Mouse (Mus musculus) G1E-ER4 (cell line): ENCODE measurements around the gene Prkci. TPM values are rescaled to one million over a fixed set of nuclear protein-coding genes. Genes with fewer than 3 reads are reported as not detected.

Experiments used
- GATA1 ChIP-seq: IDR thresholded peaks from one replicate; pipeline ENCODE4 v1.8.0; 2012; ENCODE audit warnings: low read length, inconsistent platforms
- polyA plus RNA-seq: library from polyadenylated mRNA; stranded (reverse); fragments of >175 nt; gene quantifications from 2 replicates; pipeline ENCODE4 v1.2.3, GENCODE M21; 2012

The Prkci gene
- polyA plus RNA-seq = 4.3 and 5.7 TPM in 2 replicates

DNA sequence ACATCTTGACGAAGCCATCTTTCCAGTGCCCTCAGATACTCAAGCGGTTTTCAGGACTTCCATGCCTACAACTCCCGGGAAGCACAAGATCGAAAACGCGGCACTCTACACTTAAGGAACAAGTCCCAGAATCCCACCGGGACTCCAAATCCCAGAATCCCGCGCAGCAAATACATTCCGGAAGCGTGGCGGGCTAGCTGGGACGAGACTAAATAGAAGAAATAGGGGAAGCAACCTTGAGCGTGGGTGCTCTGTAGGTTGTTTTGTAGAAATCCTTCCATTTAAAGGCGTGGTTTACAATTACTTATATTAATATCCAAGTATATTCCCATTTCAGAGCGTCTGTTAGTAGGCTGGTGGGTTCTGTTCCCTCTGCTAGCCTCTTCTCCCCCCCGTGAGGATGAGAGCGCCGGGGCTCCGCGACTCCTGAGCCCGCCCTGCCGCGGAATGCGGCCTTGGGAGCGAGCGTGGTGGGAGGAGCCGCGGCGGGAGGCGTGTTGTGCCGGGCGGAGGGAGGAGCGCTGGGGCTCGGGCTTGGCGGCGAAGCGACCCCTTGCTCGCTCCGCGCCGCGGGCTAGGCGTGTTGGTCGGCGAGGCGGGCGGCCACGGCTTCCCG is at the start of gene Prkci:
Gene Prkci, plus strand, starts transcription at position 465 of the 616 bp plus-strand sequence.
- no peak for TF ChIP-seq GATA1

GRCm38 (mm10) chr3:30951652-30952051 is 43.9 kb upstream of the Prkci start:
- no peak for TF ChIP-seq GATA1

- no peak for TF ChIP-seq GATA1
Observed at GRCm38 (mm10) chr3:30952273-30953070, 43.1 kb upstream of the Prkci start.

DNA sequence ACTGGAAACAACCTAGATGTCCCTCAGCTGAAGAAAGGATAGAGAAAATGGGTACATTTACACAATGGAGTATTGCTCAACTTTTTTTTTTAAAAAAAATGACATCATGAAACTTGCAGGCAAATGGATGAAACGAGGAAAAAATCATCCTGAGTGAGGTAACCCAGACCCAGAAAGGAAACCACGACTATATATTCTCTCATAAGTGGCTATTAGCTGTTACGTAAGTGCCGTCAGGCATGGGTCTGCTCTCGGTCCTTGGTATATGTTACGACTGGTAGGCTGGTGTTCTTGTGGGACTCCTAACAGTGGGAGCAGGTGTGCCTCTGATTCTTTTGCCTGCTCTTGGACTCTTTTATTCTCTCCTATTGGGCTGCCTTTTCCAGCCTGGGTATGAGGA is 39.2 kb upstream of the Prkci start:
- TF ChIP-seq GATA1 = no peak

DNA sequence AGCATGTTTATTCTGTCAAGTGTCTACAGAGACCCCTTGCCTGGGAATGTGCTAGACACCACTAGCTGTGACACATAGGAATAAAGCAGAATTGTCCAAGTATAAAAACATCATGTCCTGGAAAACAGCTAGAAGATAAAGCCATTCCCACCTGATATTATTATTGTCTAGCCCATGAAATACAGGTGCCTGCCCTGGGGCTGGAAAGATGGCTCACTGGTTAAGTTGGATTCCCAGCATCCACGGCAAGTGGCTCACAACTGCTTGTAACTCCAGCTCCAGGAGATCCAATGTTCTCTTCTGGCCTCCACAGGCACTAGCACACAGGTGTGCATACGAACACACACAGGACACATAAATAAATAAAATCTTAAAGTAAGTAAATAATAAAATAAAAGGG is 36.8 kb upstream of the Prkci start:
- TF ChIP-seq GATA1 = no peak

GRCm38 (mm10) chr3:30959868-30960831 is 35.4 kb upstream of the Prkci start:
- TF ChIP-seq GATA1 = no peak

- TF ChIP-seq GATA1 = no peak
Observed at GRCm38 (mm10) chr3:30963100-30963499, 32.4 kb upstream of the Prkci start.

GRCm38 (mm10) chr3:30964216-30964615 is 31.3 kb upstream of the Prkci start:
- TF ChIP-seq GATA1 = no peak

GRCm38 (mm10) chr3:30965644-30966043 is 29.9 kb upstream of the Prkci start:
- TF ChIP-seq GATA1 = no peak

DNA sequence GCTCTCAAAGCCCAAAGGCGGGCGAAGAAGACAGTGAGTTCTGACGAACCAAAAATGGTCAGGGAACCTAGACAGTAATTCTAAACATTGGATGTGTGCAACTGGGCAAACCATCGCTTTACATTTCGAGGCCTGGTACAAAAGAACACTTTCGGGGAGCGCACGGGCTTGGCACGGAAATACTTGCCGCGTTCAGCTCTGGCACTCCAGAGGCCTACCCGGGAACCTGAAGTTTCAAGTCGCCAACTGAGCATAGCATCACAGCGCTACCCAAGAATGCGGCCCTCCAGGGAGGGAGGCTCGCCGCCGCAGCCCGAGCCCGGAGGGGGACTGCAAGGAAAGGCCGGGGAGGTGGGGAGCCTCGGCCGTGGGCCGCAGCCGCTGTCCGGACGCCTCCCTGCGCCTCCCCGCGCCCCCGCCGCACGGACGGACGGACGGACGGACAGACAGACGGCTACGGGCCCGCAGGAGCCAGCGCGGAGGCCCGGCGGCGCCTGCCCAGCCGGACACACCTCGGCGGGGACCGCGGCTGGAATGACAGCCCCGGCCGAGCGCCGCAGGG is 26.9 kb upstream of the Prkci start:
- TF ChIP-seq GATA1 = no peak

DNA sequence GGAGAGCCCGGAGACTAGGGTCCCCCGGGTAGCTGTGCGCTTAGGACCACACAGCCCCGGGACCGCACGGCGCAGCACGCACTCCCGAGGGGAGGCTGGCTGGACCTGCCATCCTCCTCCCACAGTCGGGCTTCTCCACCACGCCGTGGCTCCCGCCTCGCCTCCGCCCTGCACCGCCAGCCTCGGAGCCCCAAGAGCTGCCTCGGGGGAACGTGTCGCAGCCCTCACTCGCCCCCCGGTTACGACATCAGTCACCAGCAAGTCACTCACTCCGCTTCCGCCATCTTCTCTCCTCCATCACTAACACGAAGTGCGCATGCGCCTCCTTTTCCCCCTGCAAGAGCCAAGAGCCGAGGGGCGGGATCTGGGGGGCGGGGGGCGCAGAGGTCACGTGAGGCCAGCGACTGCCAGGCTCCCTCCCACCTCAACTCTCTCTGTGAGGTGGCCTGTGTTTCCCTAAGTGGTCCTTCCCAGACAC is 26.4 kb upstream of the Prkci start, which contains the start of gene Phc3:
Gene Phc3, minus strand, starts transcription at position 312 of the 478 bp plus-strand sequence.
- TF ChIP-seq GATA1 = no peak

GRCm38 (mm10) chr3:30975102-30975754 is 20.3 kb upstream of the Prkci start:
- no peak for TF ChIP-seq GATA1

DNA sequence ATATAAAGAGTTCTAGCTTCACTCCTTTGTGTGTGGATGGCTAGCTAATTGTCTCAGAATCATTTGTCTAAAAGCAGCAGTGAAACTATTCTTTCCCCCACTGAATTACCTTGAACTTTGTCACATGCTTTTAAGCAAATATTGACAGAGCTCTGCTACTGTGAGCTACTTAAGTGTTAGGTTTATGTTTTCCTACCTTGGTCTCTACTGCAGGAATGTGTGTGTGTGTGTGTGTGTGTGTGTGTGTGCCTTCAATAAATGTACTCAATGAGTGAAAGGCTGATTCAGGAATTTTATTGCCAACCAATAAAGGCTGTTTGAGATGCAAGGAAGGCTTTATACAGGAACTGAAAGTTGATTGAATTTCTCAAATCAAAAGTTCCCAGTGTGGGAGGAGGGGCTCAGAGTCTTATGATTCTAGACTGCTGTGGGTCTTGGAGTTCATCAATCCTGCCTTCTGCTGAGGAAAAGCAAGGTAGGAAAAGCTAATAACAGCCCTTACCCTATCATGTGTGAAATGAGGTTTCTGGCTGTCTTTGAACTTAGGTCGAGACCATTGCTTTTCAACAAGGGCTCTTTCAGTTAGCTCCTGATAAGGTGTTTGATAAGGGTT is 18.4 kb upstream of the Prkci start:
- TF ChIP-seq GATA1 = no peak
